Mouse (Mus musculus) activated CD4-positive, CD25-positive, alpha-beta regulatory T cell, adult 4 months (primary cell): ENCODE measurements around the gene Bik. TPM values are rescaled to one million over a fixed set of nuclear protein-coding genes. Genes with fewer than 3 reads are reported as not detected.
A peak's percentile ranks its signal among the peaks of the same experiment; 100 is the strongest.
"Not testable (repeated sequence)": the region's sequence is repeated elsewhere in the genome, so short reads cannot be mapped to it uniquely, and the experiment has no call there.

Experiments used
- ATAC-seq: one replicate; pipeline ENCODE4 v1.8.0; 2017
- polyA plus RNA-seq, 2 experiments: library from polyadenylated mRNA; unstranded; fragments of 100-300 nt; shearing (Covaris generic); gene quantifications; one replicate each; pipeline ENCODE4 v1.2.1; 2017

Bik gene
- polyA plus RNA-seq, result 1 to 10 TPM; 1.1 to 2.5 TPM

DNA sequence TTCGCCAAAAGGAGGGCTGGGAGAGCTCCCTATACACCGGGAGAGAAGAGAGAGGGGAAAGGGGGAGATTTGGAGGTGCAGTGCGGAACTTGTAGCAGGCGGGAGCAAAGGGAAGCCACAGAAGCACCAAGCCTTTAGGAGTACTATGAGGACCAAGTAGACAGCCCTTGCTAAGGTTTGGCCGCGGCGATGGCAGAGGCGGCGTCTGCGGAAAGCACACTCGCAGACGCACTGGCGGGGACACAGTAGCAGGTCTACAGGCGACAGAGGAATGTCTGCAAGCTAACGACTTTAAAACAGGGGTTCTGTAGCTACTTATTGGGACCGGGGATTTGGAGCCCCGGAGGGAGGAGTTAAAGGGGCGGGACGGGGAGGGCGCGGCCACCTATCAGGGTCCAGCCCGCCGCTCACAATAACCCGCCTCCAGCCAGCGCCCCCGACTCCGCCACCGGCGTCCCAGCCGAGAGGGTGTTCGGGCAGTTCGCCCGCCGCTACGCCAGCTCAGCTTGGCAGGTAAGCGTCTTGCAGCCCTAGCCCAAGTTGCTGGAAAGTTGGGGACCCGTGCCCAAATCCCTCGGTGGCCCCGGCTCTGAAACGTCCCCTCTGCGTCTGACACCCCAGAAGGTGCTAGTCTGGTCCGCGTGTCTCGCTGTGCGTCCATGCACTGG, at the start of gene Bik:
TSS of gene Bik (plus strand) at position 439 of the 668 bp plus-strand sequence.
- ATAC-seq, result peak; percentile 67

GRCm38 (mm10) chr15:83478096-83478495, 48.6 kb upstream of the Bik start:
- ATAC-seq, result no peak

- no peak for ATAC-seq
Measured at GRCm38 (mm10) chr15:83479818-83480217, 46.8 kb upstream of the Bik start.

- no peak for ATAC-seq
Measured at GRCm38 (mm10) chr15:83481236-83481780, 45.4 kb upstream of the Bik start.

- ATAC-seq, result no peak
Measured at GRCm38 (mm10) chr15:83482645-83483224, 43.9 kb upstream of the Bik start.

GRCm38 (mm10) chr15:83483482-83483881, 43.2 kb upstream of the Bik start:
- peak; percentile 57 for ATAC-seq

DNA sequence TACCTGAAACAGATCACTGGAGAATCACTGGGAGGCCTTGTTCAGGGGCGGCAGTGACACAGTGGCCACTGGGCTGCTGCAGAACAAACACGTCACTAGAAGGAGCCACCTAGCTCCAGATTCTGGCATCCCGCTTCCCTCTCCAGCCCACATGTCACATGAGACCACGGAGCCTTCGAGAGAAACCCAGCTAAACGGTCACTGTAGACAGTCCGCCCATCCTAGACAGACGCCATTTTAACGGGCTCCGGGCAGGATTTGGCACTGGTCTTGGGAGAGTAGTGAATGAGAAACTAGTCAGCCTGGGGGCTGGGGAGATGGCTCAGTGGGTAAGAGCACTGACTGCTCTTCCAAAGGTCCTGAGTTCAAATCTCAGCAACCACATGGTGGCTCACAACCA, 42.4 kb upstream of the Bik start:
- no peak for ATAC-seq

GRCm38 (mm10) chr15:83487477-83488115, 39.1 kb upstream of the Bik start:
- no peak for ATAC-seq

- no peak for ATAC-seq
Measured at GRCm38 (mm10) chr15:83489471-83489870, 37.2 kb upstream of the Bik start.

GRCm38 (mm10) chr15:83491891-83492290, 34.8 kb upstream of the Bik start:
- no peak for ATAC-seq

DNA sequence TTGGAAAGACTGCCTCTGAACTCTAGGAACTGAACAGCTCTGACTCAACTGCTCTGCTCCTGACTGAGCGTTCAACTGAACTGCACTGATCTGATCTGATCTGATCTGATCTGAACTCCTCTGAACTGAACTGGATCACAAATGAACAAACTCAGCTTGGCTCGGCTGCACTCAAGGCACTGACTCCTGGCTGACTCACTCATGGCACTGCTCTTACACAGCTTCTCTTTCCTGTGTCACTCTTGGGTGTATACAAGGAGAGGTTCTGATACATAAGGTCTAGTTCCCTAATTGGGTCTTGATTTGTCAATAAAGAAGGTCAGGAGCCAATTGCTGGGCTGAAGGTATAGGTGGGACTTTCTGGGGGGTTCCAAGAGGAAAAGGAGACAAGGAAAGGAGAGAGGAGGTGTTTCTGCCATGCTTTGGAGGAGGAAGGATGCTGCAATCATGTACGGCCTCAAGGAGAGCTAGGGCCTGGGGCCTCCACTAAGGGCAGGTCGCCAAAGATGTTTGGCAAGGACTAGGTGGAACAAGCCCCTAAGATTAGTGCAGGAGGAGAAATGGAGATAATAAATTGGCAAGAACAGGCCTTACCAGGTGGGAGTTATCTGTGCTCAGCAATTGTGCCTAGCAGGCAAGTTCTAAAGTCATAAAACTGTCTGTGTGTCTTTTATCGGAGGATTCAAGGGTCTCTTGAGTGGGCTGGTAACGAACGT, 32.6 kb upstream of the Bik start:
- no peak for ATAC-seq

GRCm38 (mm10) chr15:83494572-83494920, 32.1 kb upstream of the Bik start:
- ATAC-seq, result no peak

GRCm38 (mm10) chr15:83495195-83495594, 31.5 kb upstream of the Bik start:
- ATAC-seq, result no peak

GRCm38 (mm10) chr15:83495787-83496367, 30.8 kb upstream of the Bik start:
- no peak for ATAC-seq

DNA sequence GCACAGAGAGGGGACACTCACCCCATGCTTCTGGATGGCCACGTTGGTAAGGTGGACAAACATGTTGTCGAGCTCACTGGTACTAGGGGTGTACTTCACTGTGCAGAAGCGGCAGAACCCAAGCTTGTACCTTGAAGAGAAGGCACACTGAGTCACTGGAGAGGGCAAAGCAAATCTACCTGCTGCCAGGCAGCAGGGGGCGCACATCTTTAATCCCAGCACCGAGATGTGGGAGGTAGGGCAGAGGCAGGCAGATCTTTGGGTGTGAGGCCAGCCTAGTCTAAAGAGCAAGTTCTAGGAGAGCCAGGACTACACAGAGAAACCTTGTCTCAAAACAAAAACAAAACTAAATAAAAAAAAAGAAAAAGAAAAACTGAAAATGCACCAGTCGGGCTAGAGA, 29.4 kb upstream of the Bik start:
- no peak for ATAC-seq

- no peak for ATAC-seq
Measured at GRCm38 (mm10) chr15:83499211-83499755, 27.4 kb upstream of the Bik start.

- no peak for ATAC-seq
Measured at GRCm38 (mm10) chr15:83500352-83500751, 26.3 kb upstream of the Bik start.

DNA sequence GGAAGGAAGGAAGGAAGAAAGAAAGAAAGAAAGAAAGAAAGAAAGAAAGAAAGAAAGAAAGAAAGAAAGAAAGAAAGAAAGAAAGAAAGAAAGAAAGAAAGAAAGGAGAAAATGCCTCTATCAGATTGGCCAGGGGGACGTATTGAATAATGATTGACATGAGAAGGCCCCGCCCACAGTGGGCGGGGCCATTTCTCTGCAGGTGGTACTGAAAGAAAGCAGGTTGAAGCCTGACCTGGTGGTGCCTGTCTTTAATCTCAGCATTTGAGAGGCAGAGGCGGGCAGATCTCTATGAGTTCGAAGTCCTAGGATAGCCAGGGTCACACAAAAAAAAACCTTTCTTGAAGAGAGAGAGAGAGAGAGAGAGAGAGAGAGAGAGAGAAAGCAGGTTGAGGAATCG, 25.2 kb upstream of the Bik start:
- ATAC-seq, result not testable (repeated sequence)

- ATAC-seq, result no peak
Measured at GRCm38 (mm10) chr15:83509950-83510804, 16.5 kb upstream of the Bik start.

DNA sequence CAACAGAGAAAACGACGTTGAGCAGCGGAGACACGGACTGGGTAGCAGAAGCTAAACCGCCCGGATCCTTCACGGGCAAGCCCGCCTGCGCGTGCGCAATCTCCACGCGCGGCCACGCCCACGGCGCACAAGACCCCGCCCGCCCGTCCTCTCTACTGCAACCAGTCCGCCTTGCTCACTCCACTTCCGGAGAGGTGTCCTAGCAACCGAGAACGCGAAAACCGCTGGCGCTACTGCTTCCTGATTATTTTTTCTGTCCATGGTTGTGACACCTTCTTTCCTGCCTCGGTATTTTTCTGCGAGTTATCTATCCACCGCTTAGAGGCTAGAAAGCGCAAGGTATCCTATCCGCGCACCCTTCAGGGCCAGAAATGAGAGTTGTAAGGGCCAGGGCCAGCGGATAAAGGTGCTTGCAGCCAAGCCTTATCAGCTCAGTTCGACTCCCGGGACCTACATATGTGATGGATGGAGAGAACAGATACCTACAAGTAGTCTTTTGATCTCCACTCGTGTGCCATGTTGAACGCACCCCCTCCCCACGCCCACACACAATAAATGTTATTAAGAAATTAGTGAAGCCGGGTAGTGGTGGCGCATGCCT, 15.8 kb upstream of the Bik start, which contains the start of gene Ttll1:
TSS of gene Ttll1 (minus strand) at position 89 of the 601 bp plus-strand sequence.
- ATAC-seq, result peak; percentile 99
